In the genomic region with DNA sequence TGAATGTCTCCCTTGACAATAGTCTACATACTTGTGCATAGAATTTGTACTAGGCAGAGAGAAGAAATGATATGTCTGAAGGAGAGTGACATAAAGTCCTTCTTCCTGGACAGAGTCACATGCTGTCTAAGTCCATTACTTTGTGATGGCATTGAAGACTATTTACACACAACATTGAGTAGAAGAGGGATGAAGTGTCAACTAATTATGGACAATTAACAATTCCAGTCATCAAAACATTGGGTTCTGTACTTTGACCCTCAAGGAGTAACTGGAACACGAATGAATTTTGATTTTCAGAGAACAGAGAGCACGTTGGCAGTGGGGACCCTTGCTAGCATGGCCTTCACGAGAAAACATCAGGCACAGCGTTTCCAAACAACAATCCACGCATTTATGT, we compare ENCODE assay signal across 26 mouse cellular contexts.
"Had no signal": no experiment of that assay in that cellular context is flagged by ENCODE, and none has a peak within 500 bp of the region (broad histone marks: within the 10 kb centered on the region; RNA-seq: fewer than 3 reads in every experiment).

No protein-coding gene starts in this region.

- H3K9me3 ChIP-seq: embryonic facial prominence, embryonic 10.5 days; embryonic facial prominence, embryonic 12.5 days; embryonic facial prominence, embryonic 13.5 days; embryonic facial prominence, embryonic 15.5 days; forebrain, embryonic 10.5 days; forebrain, embryonic 12.5 days; forebrain, embryonic 13.5 days; forebrain, embryonic 15.5 days had no signal

- H3K36me3 ChIP-seq: embryonic facial prominence, embryonic 10.5 days; embryonic facial prominence, embryonic 12.5 days; embryonic facial prominence, embryonic 13.5 days; embryonic facial prominence, embryonic 15.5 days; forebrain, embryonic 10.5 days; forebrain, embryonic 12.5 days; forebrain, embryonic 15.5 days had no signal

- H3K27ac ChIP-seq: embryonic facial prominence, embryonic 10.5 days; embryonic facial prominence, embryonic 12.5 days; embryonic facial prominence, embryonic 13.5 days; embryonic facial prominence, embryonic 15.5 days; forebrain, embryonic 10.5 days; forebrain, embryonic 12.5 days; forebrain, embryonic 13.5 days; forebrain, embryonic 15.5 days; gastrocnemius, adult 2 months; heart, adult 2 months had no signal

- H3K27me3 ChIP-seq: embryonic facial prominence, embryonic 12.5 days; embryonic facial prominence, embryonic 13.5 days; embryonic facial prominence, embryonic 15.5 days; forebrain, embryonic 12.5 days; forebrain, embryonic 13.5 days; forebrain, embryonic 15.5 days had no signal

- H3K4me1 ChIP-seq: embryonic facial prominence, embryonic 10.5 days; embryonic facial prominence, embryonic 12.5 days; embryonic facial prominence, embryonic 13.5 days; embryonic facial prominence, embryonic 15.5 days; forebrain, embryonic 15.5 days had no signal

- DNase-seq: cerebellum, adult 8-10 months; cerebellum, adult 9-10 months; cerebellum, adult 9-11 months; cerebellum, postnatal 10 days; cerebellum, postnatal 14 days; cerebellum, postnatal 25 days; cerebellum, postnatal 36 days; embryo, embryonic 11 days; forebrain, postnatal 0 days; gastrocnemius, adult 2 months; gastrocnemius, postnatal 10 days; gastrocnemius, postnatal 14 days; gastrocnemius, postnatal 25 days; gastrocnemius, postnatal 36 days; heart, adult 11 months; heart, adult 18-20 months; heart, adult 2 months had no signal

- H3K4me3 ChIP-seq: embryonic facial prominence, embryonic 10.5 days; embryonic facial prominence, embryonic 12.5 days; embryonic facial prominence, embryonic 13.5 days; embryonic facial prominence, embryonic 15.5 days; erythroblast, embryonic 14.5 days; forebrain, embryonic 10.5 days; forebrain, embryonic 12.5 days; forebrain, embryonic 13.5 days; forebrain, embryonic 15.5 days; gastrocnemius, adult 2 months; heart, adult 2 months had no signal
